Mouse (Mus musculus): ENCODE results near the gene Asap3.

The Asap3 gene

GRCm38 (mm10) chr4:136180408-136181330 lies 25.5 kb upstream of the Asap3 start:
- no peak for DNase-seq (ENCODE audit: extremely low spot score, low read depth, low spot score)

DNA sequence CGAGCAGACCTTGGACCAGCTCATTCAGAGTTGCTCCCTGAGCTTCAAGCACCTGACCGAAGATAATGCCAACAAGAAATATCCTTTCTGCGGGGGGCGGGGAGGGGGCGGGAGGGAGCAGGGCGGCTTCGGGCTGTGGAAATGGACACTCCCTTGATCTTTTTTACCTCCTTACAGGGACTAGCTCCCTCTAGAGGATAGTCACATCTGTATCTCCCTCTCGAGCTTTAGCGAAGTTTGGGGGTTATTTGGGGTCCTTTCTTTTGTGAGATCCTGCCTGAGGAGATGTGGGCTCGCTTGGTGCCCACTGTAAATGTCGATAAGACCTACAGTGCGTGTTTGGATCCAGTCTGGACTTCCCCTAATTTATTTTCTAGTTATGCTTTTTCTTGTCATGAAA lies 24.8 kb upstream of the Asap3 start:
- no peak for DNase-seq (ENCODE audit: extremely low spot score, low read depth, low spot score)

GRCm38 (mm10) chr4:136185375-136185774 lies 20.8 kb upstream of the Asap3 start:
- DNase-seq (ENCODE audit: extremely low spot score, low read depth, low spot score), result no peak

GRCm38 (mm10) chr4:136186315-136186714 lies 19.9 kb upstream of the Asap3 start:
- DNase-seq (ENCODE audit: extremely low spot score, low read depth, low spot score), result no peak

DNA sequence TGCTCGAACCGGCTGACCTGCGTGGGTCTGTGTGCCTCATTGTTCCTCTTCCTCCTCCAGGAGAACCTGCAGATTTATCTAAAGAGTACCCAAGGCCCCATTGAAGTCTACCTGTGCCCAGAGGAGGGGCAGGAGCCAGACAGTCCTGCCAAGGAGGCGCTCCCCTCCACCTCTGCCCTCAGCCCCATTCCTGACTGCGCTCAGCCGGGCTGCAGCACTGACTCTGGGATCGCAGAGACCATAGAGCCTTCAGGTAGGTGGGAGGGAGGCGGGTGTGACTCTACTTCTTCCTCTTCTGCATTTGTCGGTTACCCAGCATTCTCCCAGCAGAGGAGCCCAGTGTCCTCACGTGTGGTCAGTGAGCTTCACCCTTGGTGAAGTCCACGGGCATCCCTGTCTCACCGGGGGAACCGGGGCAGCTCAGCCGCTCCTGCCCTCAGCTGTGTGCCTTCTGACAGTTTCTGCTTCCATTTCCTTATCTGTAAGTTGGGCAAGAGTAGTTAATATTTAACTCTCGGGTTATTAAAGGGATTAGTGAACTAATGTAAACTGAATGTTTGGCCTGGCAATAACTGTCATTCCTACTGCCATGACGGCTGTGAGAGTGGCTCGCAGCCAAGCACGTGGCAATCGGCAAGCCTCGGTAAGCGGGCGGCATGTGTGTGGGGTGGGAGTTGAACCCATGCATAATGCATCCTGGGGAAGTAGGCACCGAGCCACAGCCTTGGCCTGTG lies 19.3 kb upstream of the Asap3 start:
- DNase-seq (ENCODE audit: extremely low spot score, low read depth, low spot score), result no peak

- DNase-seq (ENCODE audit: extremely low spot score, low read depth, low spot score), result no peak
Observed at GRCm38 (mm10) chr4:136188973-136189737, 17.0 kb upstream of the Asap3 start.

DNA sequence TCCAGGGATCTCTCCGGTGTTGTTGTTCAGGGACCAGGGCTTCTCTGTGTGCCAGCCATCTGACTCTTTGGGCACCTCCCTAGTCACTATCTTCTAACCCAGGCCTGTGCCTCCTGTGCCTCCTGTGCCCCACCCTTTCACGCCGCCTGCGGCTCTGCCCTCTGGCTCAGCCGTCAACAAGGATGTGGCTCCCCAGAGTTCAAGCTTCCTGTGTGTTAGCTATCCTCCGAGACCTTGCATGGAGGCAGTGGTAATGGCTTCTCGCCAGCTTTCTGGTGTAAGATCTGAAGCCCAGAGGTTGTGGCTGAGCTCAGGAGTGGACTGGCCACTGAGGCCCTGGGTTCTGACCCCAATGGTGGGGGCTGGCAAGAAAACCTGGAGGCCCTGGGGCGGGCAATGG lies 16.3 kb upstream of the Asap3 start:
- DNase-seq (ENCODE audit: extremely low spot score, low read depth, low spot score), result no peak

DNA sequence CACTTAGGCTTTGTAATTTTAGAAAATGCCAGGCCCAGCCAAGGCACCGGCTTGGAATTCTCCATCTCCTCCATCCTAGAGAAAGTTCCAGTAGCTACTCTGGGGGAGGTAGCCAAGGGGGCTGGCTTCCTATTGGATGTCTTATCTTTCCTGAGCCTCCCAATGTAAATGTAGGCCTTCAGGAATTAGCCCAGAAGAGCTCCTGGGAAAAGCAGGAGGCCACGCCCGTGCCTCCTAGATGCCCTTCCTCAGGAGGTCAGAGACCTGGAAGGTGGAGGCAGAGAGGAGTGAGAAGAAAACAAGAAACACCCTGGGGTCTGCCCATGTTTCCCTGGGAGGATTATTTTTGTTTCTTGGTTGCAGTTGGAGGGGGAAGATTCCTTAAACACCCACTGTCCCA lies 12.6 kb upstream of the Asap3 start:
- no peak for DNase-seq (ENCODE audit: extremely low spot score, low read depth, low spot score)

- no peak for DNase-seq (ENCODE audit: extremely low spot score, low read depth, low spot score)
Observed at GRCm38 (mm10) chr4:136195029-136195428, 11.1 kb upstream of the Asap3 start.

DNA sequence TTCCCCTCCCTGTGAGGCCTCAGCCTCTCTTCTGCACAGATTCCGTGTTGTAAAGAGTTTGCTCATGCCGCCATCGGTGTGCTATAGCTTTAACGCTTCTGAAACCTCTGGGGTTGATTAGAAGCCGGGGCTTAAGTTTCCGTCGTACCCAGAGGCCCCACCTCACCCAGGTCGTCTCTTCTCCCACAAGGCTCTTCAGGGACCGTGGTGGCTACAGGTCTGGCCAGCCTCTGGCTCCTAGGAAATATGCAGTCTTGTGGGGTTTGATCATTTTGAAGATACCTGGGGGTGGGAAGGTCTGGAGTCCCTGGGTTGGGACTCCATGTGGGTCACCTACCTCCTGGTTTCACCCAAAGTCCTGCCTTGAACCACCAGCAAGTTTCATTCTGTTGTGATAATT lies 10.5 kb upstream of the Asap3 start:
- DNase-seq (ENCODE audit: extremely low spot score, low read depth, low spot score), result no peak

- no peak for DNase-seq (ENCODE audit: extremely low spot score, low read depth, low spot score)
Observed at GRCm38 (mm10) chr4:136196201-136196600, 10.0 kb upstream of the Asap3 start.

DNA sequence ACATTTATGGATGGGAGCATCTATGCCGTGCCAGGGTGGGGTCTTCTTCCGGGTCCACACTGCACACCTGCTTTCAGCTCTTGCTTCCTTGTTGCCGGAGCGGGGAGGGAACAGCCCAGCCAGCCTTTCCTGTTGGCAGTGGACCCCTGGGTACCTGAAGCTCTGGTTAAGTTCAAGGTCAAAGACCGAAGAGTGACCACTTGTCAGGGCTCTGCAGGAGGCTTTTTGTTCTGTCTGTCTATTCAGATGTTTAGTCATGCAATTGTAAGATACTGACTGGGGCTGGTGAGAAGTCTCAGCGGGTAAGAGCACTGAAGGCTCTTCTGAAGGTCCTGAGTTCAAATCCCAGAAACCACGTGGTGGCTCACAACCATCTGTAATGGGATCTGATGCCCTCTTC lies 7.3 kb upstream of the Asap3 start:
- no peak for DNase-seq (ENCODE audit: extremely low spot score, low read depth, low spot score)

- no peak for DNase-seq (ENCODE audit: extremely low spot score, low read depth, low spot score)
Observed at GRCm38 (mm10) chr4:136199562-136200292, 6.4 kb upstream of the Asap3 start.

DNA sequence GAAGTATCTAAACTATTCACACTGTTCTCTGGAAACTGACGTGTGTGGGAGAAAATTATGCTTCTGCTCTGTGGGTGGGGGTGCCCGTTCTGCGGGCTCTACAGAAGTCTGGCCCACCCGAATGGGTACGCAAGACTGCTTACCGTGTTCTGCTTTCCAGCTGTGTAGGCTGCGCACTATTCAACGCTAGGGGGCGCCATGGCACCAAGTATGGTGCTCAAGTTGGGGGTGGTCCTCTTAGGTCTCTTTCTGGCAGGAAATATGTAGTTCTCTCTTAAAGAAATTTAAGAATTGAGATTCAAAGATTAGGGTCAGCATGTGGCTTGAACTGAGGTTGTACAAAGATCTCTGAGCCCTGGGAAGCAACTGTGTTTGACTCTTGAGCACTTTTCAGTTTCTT lies 3.7 kb upstream of the Asap3 start:
- DNase-seq (ENCODE audit: extremely low spot score, low read depth, low spot score), result no peak

- DNase-seq (ENCODE audit: extremely low spot score, low read depth, low spot score), result no peak
Observed at GRCm38 (mm10) chr4:136204775-136205174, 1.4 kb upstream of the Asap3 start.

DNA sequence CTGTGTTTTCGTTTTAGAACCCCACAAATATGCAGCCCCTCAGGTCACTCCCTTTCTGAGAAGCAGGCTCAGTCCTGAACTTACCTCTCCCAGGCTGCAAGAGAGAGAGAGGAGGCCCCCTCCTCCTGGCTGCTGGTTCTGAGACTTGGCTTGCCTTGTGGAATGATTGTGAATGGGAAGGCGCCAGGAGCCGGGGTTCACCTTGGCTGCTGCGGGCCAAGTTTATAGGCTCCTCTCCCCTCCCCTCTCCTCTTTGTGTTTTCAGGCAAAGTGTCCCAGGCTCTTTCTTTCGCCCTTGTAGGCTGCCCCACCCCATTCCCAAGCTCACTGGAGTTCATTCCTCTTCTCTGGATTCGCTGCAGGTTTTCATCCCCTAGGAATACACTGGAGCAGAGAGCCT lies 778 bp downstream of the Asap3 start:
- DNase-seq (ENCODE audit: extremely low spot score, low read depth, low spot score), result no peak

DNA sequence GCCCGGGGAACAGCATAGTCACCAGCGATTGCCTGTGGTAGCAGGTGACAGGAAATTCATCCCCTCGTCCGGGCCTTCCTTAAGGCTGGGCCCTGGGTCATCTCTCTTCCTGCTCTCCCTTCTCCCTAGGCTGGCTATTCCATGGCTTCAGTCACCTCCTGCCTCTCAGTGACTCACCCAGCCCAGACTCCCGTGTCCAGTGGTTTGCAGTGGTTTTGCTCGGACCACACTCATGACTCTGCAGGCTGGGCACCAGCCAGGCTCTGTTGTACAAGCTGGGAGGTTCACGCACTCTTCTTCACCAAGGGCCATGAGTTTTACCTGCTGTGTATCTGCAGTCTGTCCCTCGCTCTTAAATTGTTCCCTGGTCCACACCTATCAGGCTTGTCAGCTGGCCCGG lies 4.8 kb downstream of the Asap3 start:
- no peak for DNase-seq (ENCODE audit: extremely low spot score, low read depth, low spot score)

DNA sequence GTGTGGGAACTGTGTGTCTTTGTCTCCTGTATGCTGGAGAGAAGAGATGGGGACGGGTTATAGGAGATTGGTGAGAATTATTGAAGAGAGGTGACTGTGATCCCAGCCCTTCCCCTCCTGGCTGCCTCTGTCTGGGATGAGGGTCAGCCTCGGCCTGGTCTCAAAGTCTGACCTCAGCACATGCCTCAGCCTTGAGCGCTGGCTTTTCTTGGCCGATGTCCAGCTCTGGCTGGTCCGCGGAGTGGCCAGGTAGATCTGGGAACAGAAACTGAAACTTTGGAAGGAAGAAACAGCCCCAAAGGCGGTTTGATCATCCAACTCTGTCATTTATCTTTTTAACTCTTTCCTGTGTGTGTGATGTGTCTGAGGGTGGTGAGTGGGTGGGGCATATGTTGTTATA lies 7.5 kb downstream of the Asap3 start:
- no peak for DNase-seq (ENCODE audit: extremely low spot score, low read depth, low spot score)

DNA sequence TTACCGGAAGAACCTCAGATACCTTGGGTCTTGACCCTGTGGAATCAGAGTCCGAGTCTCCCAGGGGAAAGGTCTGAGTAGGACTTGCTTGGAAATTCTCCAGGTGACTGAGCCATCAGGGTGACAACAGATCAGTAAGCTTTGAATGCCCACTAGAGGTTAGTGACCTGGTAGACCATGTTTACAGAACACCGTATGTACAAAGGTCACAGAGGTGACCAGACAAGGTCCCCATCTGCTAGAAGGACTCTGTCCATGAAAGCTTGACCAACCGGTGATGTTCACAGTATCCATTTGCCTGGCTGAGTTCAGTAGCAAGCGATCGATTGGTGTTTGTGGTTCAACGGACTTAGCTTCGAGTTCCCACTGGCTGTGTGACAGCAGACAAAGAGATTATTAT lies 8.7 kb downstream of the Asap3 start:
- no peak for DNase-seq (ENCODE audit: extremely low spot score, low read depth, low spot score)

GRCm38 (mm10) chr4:136215576-136215975 lies 9.4 kb downstream of the Asap3 start:
- no peak for DNase-seq (ENCODE audit: extremely low spot score, low read depth, low spot score)

- DNase-seq (ENCODE audit: extremely low spot score, low read depth, low spot score), result no peak
Observed at GRCm38 (mm10) chr4:136217063-136217462, 10.9 kb downstream of the Asap3 start.

Data from hindlimb bud, embryonic 11.5 days (tissue).